Mouse (Mus musculus): Measurements from ENCODE around the gene Rpa1.
"Not testable (repeated sequence)": the region's sequence is repeated elsewhere in the genome, so short reads cannot be mapped to it uniquely, and the experiment has no call there.

Gene Rpa1

GRCm38 (mm10) chr11:75348199-75348889 is at the start of gene Rpa1, which contains the start of gene Smyd4:
Gene Rpa1, minus strand, starts transcription at chr11:75348324.
Gene Smyd4, plus strand, starts transcription at chr11:75348433.
- in situ Hi-C loops (cut with MboI, MseI) = loop anchor here (10.0 kb wide), 1 partner anchor 1126 kb away; no protein-coding TSS in a partner anchor

GRCm38 (mm10) chr11:75397452-75397851 is 49.3 kb upstream of the Rpa1 start:
- in situ Hi-C loops (cut with MboI, MseI) = no loop called here

- in situ Hi-C loops (cut with MboI, MseI) = no loop called here
Measured at GRCm38 (mm10) chr11:75395611-75396010, 47.5 kb upstream of the Rpa1 start.

GRCm38 (mm10) chr11:75383529-75383928 is 35.4 kb upstream of the Rpa1 start:
- in situ Hi-C loops (cut with MboI, MseI) = not testable (repeated sequence)

- in situ Hi-C loops (cut with MboI, MseI) = not testable (repeated sequence)
Measured at GRCm38 (mm10) chr11:75378786-75379185, 30.7 kb upstream of the Rpa1 start.

- in situ Hi-C loops (cut with MboI, MseI) = no loop called here
Measured at GRCm38 (mm10) chr11:75377125-75377524, 29.0 kb upstream of the Rpa1 start.

- in situ Hi-C loops (cut with MboI, MseI) = no loop called here
Measured at GRCm38 (mm10) chr11:75355475-75355874, 7.4 kb upstream of the Rpa1 start.

GRCm38 (mm10) chr11:75351225-75351624 is 3.1 kb upstream of the Rpa1 start:
- in situ Hi-C loops (cut with MboI, MseI) = no loop called here

- in situ Hi-C loops (cut with MboI, MseI) = loop anchor here (10.0 kb wide), 1 partner anchor 1126 kb away; no protein-coding TSS in a partner anchor
Measured at GRCm38 (mm10) chr11:75348890-75349261, 752 bp upstream of the Rpa1 start.

GRCm38 (mm10) chr11:75347596-75347995 is 528 bp downstream of the Rpa1 start:
- in situ Hi-C loops (cut with MboI, MseI) = loop anchor here (10.0 kb wide), 1 partner anchor 1127 kb away; no protein-coding TSS in a partner anchor

GRCm38 (mm10) chr11:75347188-75347585 is 937 bp downstream of the Rpa1 start:
- in situ Hi-C loops (cut with MboI, MseI) = loop anchor here (10.0 kb wide), 1 partner anchor 1128 kb away; no protein-coding TSS in a partner anchor

- in situ Hi-C loops (cut with MboI, MseI) = loop anchor here (10.0 kb wide), 1 partner anchor 1128 kb away; no protein-coding TSS in a partner anchor
Measured at GRCm38 (mm10) chr11:75346556-75347187, 1.5 kb downstream of the Rpa1 start.

GRCm38 (mm10) chr11:75344716-75345115 is 3.4 kb downstream of the Rpa1 start:
- in situ Hi-C loops (cut with MboI, MseI) = loop anchor here (10.0 kb wide), 1 partner anchor 1130 kb away; no protein-coding TSS in a partner anchor

- in situ Hi-C loops (cut with MboI, MseI) = loop anchor here (10.0 kb wide), 1 partner anchor 1131 kb away; no protein-coding TSS in a partner anchor
Measured at GRCm38 (mm10) chr11:75344163-75344562, 4.0 kb downstream of the Rpa1 start.

GRCm38 (mm10) chr11:75343096-75343495 is 5.0 kb downstream of the Rpa1 start:
- in situ Hi-C loops (cut with MboI, MseI) = loop anchor here (10.0 kb wide), 1 partner anchor 1132 kb away; no protein-coding TSS in a partner anchor

- in situ Hi-C loops (cut with MboI, MseI) = loop anchor here (10.0 kb wide), 1 partner anchor 1134 kb away; no protein-coding TSS in a partner anchor
Measured at GRCm38 (mm10) chr11:75340698-75341345, 7.3 kb downstream of the Rpa1 start.

GRCm38 (mm10) chr11:75340076-75340475 is 8.0 kb downstream of the Rpa1 start:
- in situ Hi-C loops (cut with MboI, MseI) = loop anchor here (10.0 kb wide), 1 partner anchor 1135 kb away; no protein-coding TSS in a partner anchor

GRCm38 (mm10) chr11:75337246-75337645 is 10.9 kb downstream of the Rpa1 start:
- in situ Hi-C loops (cut with MboI, MseI) = no loop called here

GRCm38 (mm10) chr11:75336676-75337075 is 11.4 kb downstream of the Rpa1 start:
- in situ Hi-C loops (cut with MboI, MseI) = no loop called here

GRCm38 (mm10) chr11:75325969-75326311 is 22.2 kb downstream of the Rpa1 start:
- in situ Hi-C loops (cut with MboI, MseI) = no loop called here

GRCm38 (mm10) chr11:75325116-75325968 is 22.8 kb downstream of the Rpa1 start:
- in situ Hi-C loops (cut with MboI, MseI) = no loop called here
